Mouse (Mus musculus) sigmoid colon, adult 10 weeks (tissue): ENCODE results near the gene Ccdc13. TPM values are rescaled to one million over a fixed set of nuclear protein-coding genes. Genes with fewer than 3 reads are reported as not detected.

ENCODE experiments used
- polyA plus RNA-seq: library from polyadenylated mRNA; stranded (reverse); fragments of 350-450 nt; fragmentation: Illumina TruSeq; extraction: RNeasy Lipid Tissue Mini Kit (QIAGEN cat#74804); gene quantifications from one replicate; pipeline ENCODE4 v1.2.3, GENCODE M21; 2014; ENCODE audit warnings: low read depth, low replicate concordance

The Ccdc13 gene
- not detected for polyA plus RNA-seq

DNA sequence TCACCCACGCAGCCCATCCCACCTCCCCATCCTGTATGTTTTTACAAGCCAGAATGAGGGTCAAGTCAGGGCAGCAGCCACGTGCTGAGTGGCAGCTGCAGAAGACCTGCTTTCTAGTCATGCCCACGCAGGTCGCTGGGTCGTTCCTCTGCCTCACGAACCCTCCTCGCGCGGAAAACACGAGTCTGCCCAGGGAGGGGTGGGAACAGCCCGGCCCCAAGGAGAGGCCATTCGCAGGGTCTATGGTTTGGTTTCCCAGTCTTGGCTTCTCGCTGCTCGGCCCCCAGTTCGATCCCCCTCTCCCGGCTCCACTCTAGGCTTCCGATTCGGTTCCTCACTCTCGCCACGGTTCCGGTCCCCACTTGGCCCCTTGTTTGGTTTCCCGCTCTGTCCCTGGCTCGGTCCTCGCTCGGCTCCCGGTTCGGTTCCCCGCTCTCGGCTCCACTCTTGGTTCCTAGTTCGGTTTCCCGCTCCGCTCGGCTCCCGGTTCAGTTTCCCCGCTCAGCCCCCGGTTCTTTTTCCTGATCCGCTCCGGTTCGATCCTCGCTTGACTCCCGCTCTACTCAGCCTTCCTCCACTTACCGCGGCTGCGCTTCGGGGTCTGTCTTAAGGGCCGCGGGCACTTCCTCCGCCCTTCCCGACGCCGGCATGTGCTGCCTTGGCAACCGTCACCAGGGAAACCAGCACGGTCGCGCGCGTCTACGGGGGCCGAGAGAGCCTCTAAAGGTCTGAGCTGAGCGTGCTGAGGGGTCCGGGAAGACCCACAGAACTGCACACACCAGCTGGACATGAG is at the start of gene Ccdc13:
TSS of gene Ccdc13 (minus strand) at position 633 of the 793 bp plus-strand sequence.

GRCm38 (mm10) chr9:121858153-121858488 is 18.9 kb upstream of the Ccdc13 start, which contains the start of gene Higd1a:
TSS of gene Higd1a (minus strand) at chr9:121858362.

GRCm38 (mm10) chr9:121791757-121792521 is 47.3 kb downstream of the Ccdc13 start, which contains the start of gene Hhatl:
TSS of gene Hhatl (minus strand) at chr9:121792507.

DNA sequence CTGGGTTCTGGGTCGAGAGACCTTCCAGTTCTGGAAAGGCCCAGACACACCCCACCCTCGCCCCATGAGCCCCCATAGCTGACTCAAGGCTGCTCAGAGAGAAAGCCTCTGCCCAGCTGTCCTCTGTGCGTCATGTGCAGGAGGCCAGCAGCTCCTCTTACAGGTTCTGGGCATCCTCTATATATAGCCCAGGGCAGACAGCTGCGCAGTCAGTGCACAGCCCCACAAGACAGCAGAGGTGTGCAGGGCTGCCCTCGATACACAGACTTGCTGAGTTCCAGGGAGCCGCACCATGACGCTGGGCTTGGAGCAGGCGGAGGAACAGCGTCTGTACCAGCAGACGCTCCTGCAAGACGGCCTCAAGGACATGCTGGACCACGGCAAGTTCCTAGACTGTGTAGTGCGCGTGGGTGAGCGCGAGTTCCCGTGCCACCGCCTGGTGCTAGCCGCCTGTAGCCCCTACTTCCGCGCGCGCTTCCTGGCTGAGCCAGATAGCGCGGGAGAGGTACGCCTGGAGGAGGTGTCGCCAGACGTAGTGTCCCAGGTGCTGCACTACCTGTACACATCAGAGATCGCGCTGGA is 61.7 kb downstream of the Ccdc13 start, which contains the start of gene Klhl40:
TSS of gene Klhl40 (plus strand) at position 124 of the 582 bp plus-strand sequence.

DNA sequence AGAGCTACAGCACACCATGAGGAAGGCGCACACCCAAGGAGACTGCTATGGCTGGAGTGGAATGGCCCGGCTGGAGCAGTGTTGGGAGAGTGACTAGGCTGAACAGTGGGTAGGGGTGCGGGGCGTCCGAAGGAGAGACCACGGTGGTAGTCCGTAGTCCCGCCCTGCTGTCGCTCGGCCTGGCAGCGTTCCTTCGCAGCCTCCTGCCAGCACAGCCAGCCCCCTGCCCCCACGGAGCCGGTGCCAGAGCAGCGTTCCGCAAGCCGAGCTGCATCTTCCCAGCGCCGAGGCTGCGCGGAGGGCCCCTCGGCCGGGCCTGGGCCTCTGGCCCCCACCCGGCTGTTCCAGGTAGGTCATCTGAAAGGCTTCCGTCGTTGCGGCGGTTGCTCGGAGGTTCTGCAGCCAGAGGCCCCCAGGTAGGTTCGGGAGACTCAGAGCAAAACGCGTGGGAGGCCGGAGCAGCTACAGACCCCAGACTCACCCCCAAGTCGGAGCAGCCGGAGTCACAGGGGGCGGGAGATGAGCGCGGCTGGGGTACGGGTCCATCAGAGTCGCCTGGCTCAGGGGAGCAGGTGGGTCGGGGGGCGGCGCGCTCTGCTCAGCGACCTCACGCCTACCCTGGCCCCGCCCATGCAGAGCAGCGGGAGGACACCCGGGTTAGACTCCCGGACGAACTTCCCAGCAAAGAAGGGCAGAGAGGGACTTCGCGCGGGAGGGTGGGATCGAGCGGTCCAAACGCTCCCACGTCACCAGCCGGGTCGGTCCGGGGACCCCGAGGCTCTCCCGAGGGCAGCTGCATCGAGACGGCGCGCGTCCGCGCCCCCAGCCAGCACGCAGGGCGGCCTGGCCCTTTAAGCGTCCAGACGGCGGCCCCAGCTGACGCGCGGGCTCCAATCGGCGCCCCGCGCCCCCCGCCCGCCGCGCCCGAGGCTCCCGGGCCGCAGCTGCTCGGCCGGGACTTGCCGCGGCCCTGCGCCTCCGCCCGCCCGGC is 79.9 kb downstream of the Ccdc13 start, which contains the start of gene Zfp651:
TSS of gene Zfp651 (plus strand) at position 240 of the 991 bp plus-strand sequence.

Other genes with a start within 250 kb of the Ccdc13 start
- gene Lyzl4, start 197.4 kb downstream of the Ccdc13 start, polyA plus RNA-seq, result not detected
- gene Vipr1, start 196.7 kb downstream of the Ccdc13 start, polyA plus RNA-seq, result 37.1 TPM
- 9.0 TPM for gene Sec22c, start 134.0 kb downstream of the Ccdc13 start, polyA plus RNA-seq
- gene Ss18l2, start 129.1 kb downstream of the Ccdc13 start, polyA plus RNA-seq, result 42.2 TPM
- 270 TPM for gene Nktr, start 120.3 kb downstream of the Ccdc13 start, polyA plus RNA-seq
- gene Zfp651, start 80.1 kb downstream of the Ccdc13 start, polyA plus RNA-seq, result 0.44 TPM
- gene Klhl40, start 61.9 kb downstream of the Ccdc13 start, polyA plus RNA-seq, result not detected
- not detected for gene Hhatl, start 47.0 kb downstream of the Ccdc13 start, polyA plus RNA-seq
- 174 TPM for gene Higd1a, start 18.9 kb upstream of the Ccdc13 start, polyA plus RNA-seq
- gene Ackr2, start 58.9 kb upstream of the Ccdc13 start, polyA plus RNA-seq, result 1.5 TPM
- gene Cyp8b1, start 76.8 kb upstream of the Ccdc13 start, polyA plus RNA-seq, result not detected
- 0.50 TPM for gene Fam198a, start 111.5 kb upstream of the Ccdc13 start, polyA plus RNA-seq
- not detected for gene Pomgnt2, start 157.6 kb upstream of the Ccdc13 start, polyA plus RNA-seq